Mouse (Mus musculus) intestine, postnatal 0 days (tissue): ENCODE measurements around the gene Zfp3. TPM values are rescaled to one million over a fixed set of nuclear protein-coding genes. Genes with fewer than 3 reads are reported as not detected.
A peak's percentile ranks its signal among the peaks of the same experiment; 100 is the strongest.

Experiments
- ATAC-seq: fragments of 200-750 bp; cut with Nextera tagmentation; 2 replicates; pipeline ENCODE4 v1.8.0; 2017; ENCODE audit warnings: mild to moderate bottlenecking, moderate TSS enrichment, moderate library complexity
- H3K27ac ChIP-seq: fragments of 300-500 bp; sonication (generic); 2 replicates; pipeline ENCODE4 v1.5.1; 2014; ENCODE audit warnings: mild to moderate bottlenecking, low read depth, low read length, moderate library complexity
- H3K27me3 ChIP-seq: fragments of 300-500 bp; sonication (generic); replicated peaks from 2 replicates; pipeline ENCODE4 v1.6.1; 2014; ENCODE audit warnings: low read length, mixed read lengths; ENCODE audit not compliant: control insufficient read depth, insufficient read depth
- H3K36me3 ChIP-seq: fragments of 300-500 bp; sonication (generic); 2 replicates; pipeline ENCODE4 v1.6.1; 2014; ENCODE audit warnings: mild to moderate bottlenecking, moderate library complexity; ENCODE audit not compliant: control insufficient read depth, insufficient read depth
- H3K4me1 ChIP-seq: fragments of 300-500 bp; sonication (generic); replicated peaks from 2 replicates; pipeline ENCODE4 v1.6.1; 2014; ENCODE audit warnings: antibody characterized with exemption, low read length, mixed read lengths; ENCODE audit not compliant: control insufficient read depth, insufficient read depth
- H3K4me2 ChIP-seq: fragments of 300-500 bp; sonication (generic); replicated peaks from 2 replicates; pipeline ENCODE4 v1.6.1; 2014; ENCODE audit warnings: low read depth, mild to moderate bottlenecking, moderate library complexity
- H3K4me3 ChIP-seq: fragments of 300-500 bp; sonication (generic); 2 replicates; pipeline ENCODE4 v1.5.1; 2014; ENCODE audit warnings: low read depth, low read length
- H3K9ac ChIP-seq: fragments of 300-500 bp; sonication (generic); 2 replicates; pipeline ENCODE4 v1.6.1; 2014; ENCODE audit warnings: mild to moderate bottlenecking, low read depth, low read length
- H3K9me3 ChIP-seq: fragments of 300-500 bp; sonication (generic); 2 replicates; pipeline ENCODE4 v1.6.1; 2016; ENCODE audit warnings: mixed run types; ENCODE audit not compliant: control insufficient read depth
- CTCF ChIP-seq: sonication (generic); IDR thresholded peaks from 2 replicates; pipeline ENCODE4 v1.5.1; 2016; ENCODE audit warnings: low read depth, mild to moderate bottlenecking, control low read depth, antibody characterized with exemption, moderate library complexity
- WGBS: fragments of 180-500 bp; shearing (Covaris S2); extraction: QIAGEN DNeasy Blood & Tissue Kit; methylation state at CpG from one replicate; pipeline ENCODE4 v1.1.7; 2014; 5-methylcytosine and 5-hydroxymethylcytosine counted together
- polyA plus RNA-seq: library from polyadenylated mRNA; unstranded; fragments of >200 nt; fragmentation: Nextera tagmentation; extraction: Ambion mirVana; gene quantifications from 2 replicates; pipeline ENCODE4 v1.2.1, GENCODE M21; 2015

Gene Zfp3
- polyA plus RNA-seq, 1 experiment from 2014 or later, result 4.4 TPM

GRCm38 (mm10) chr11:70741603-70742002, 22.4 kb upstream of the Zfp3 start:
- Histone ChIP-seq H3K4me1 (0 out of 2 replicates have a peak, but pooled peaks cover 3% of the 10 kb centered on the region), H3K9ac (no peak overlapping the region), H3K4me3 (no peak overlapping the region), H3K9me3 (no peaks in the 10 kb centered on the region), H3K27me3 (no peaks in the 10 kb centered on the region), H3K36me3 (no peaks in the 10 kb centered on the region), H3K27ac (no peak overlapping the region), H3K4me2 (no peak overlapping the region)
- TF ChIP-seq CTCF, result no peak
- 65% methylated on average over 3 of the region's 3 CpGs for WGBS
- ATAC-seq, result no peak

DNA sequence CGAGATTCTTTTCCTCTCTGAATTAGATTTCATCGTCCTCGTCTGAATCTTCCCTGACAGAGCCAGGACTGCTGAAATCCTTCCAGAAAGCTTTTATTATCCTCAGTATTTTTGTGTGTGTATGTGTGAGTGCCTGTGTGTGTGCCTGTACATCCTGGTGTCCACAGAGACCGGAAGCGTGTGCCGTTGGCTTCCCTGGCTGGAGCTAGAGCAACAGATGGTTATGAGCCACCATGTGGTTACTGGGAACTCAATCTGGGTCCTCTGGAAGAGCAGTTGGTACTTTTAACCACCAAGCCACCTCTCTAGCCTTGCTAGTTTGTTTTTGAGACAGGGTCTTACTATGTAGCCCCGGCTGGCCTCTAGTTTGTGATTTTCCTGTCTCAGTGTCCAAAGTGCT, 21.9 kb upstream of the Zfp3 start:
- H3K4me2 ChIP-seq, result no peak overlapping the region
- 0 out of 2 replicates have a peak, but pooled peaks cover 3% of the 10 kb centered on the region for H3K4me1 ChIP-seq
- 87% methylated on average over 7 of the region's 7 CpGs for WGBS
- no peaks in the 10 kb centered on the region for H3K27me3 ChIP-seq
- no peak overlapping the region for H3K4me3 ChIP-seq
- no peaks in the 10 kb centered on the region for H3K36me3 ChIP-seq
- H3K9me3 ChIP-seq, result no peaks in the 10 kb centered on the region
- TF ChIP-seq CTCF, result no peak
- H3K27ac ChIP-seq, result no peak overlapping the region
- no peak for ATAC-seq
- no peak overlapping the region for H3K9ac ChIP-seq

- no peak for TF ChIP-seq CTCF
- 79% methylated on average over 12 of the region's 12 CpGs for WGBS
- ATAC-seq, result no peak
These were observed 21.2 kb upstream of the Zfp3 start for GRCm38 (mm10) chr11:70742581-70743459.

GRCm38 (mm10) chr11:70745636-70746035, 18.4 kb upstream of the Zfp3 start:
- Histone ChIP-seq H3K4me1 (no peaks in the 10 kb centered on the region), H3K27ac (0 out of 2 replicates have a peak overlapping the region, but pooled peaks have one; percentile 21), H3K4me2 (no peak overlapping the region), H3K9ac (no peak overlapping the region), H3K9me3 (no peaks in the 10 kb centered on the region), H3K27me3 (no peaks in the 10 kb centered on the region), H3K36me3 (no peaks in the 10 kb centered on the region), H3K4me3 (no peak overlapping the region)
- 0 out of 2 replicates have a peak, but pooled peaks have one; percentile 23 for ATAC-seq
- TF ChIP-seq CTCF, result no peak
- WGBS, result 35% methylated on average over 7 of the region's 7 CpGs

More at GRCm38 (mm10) chr11:70742581-70743459, 21.2 kb upstream of the Zfp3 start:
- H3K27ac ChIP-seq, result no peak overlapping the region
- H3K27me3 ChIP-seq, result no peaks in the 10 kb centered on the region
- H3K4me2 ChIP-seq, result no peak overlapping the region
- H3K9ac ChIP-seq, result no peak overlapping the region
- no peaks in the 10 kb centered on the region for H3K9me3 ChIP-seq
- no peaks in the 10 kb centered on the region for H3K4me1 ChIP-seq
- no peak overlapping the region for H3K4me3 ChIP-seq
- no peaks in the 10 kb centered on the region for H3K36me3 ChIP-seq

- Histone ChIP-seq H3K4me3 (no peak overlapping the region), H3K27me3 (no peaks in the 10 kb centered on the region), H3K4me1 (0 out of 2 replicates have a peak, but pooled peaks cover 3% of the 10 kb centered on the region), H3K36me3 (no peaks in the 10 kb centered on the region), H3K27ac (peak overlapping the region; percentile 60), H3K9ac (no peak overlapping the region), H3K4me2 (no peak overlapping the region), H3K9me3 (no peaks in the 10 kb centered on the region)
- TF ChIP-seq CTCF, result no peak
- ATAC-seq, result peak; percentile 49
- WGBS, result 50% methylated on average over 4 of the region's 4 CpGs
These were observed 16.0 kb upstream of the Zfp3 start for GRCm38 (mm10) chr11:70747876-70748545.

- 0 out of 2 replicates have a peak, but pooled peaks cover 3% of the 10 kb centered on the region for H3K4me1 ChIP-seq
- H3K9me3 ChIP-seq, result no peaks in the 10 kb centered on the region
- H3K27me3 ChIP-seq, result no peaks in the 10 kb centered on the region
- TF ChIP-seq CTCF, result no peak
- H3K9ac ChIP-seq, result no peak overlapping the region
- WGBS, result 37% methylated on average over 4 of the region's 4 CpGs
- H3K36me3 ChIP-seq, result no peaks in the 10 kb centered on the region
- H3K27ac ChIP-seq, result peak overlapping the region; percentile 82
- H3K4me3 ChIP-seq, result no peak overlapping the region
- no peak overlapping the region for H3K4me2 ChIP-seq
- ATAC-seq, result peak; percentile 89
These were observed 11.5 kb upstream of the Zfp3 start for GRCm38 (mm10) chr11:70752337-70753017.
